9 mouse cellular contexts compared by ENCODE assay signal in the genomic region with DNA sequence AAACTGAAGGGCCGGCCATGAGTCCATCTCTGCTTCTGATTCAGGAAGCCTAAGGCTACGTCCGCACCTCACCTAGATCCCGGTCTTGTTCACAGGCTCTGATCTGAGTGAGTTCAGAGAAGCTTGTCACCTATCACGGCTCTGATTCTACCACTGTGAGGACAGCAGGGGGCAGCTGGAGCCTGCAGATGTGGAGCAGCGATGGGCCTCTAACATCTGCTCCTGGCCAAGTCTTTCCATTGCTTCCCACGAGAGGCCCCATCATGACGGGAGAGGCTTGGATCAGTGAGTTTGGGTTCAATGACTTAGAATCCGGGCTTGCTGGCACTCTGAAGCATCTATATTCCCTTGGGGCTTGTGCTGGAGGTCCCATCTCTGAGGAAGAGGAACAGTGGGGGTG. TPM values are rescaled to one million over a fixed set of nuclear protein-coding genes. Genes with fewer than 3 reads are reported as not detected.
DNase-seq lines count a peak whose midpoint lies in the region; ATAC-seq and TF ChIP-seq lines count a peak whose summit lies in the region.
"Had no signal": no experiment of that assay in that cellular context is flagged by ENCODE, and none has a peak within 500 bp of the region (broad histone marks: within the 10 kb centered on the region; RNA-seq: fewer than 3 reads in every experiment).

No protein-coding gene starts in this region.

- no peak overlapping the region for H3K4me3 ChIP-seq in midbrain, postnatal 0 days (ENCODE audit: low read depth, low read length)
- H3K4me3 ChIP-seq in midbrain, embryonic 13.5 days (replicated peaks) = no peak overlapping the region
- H3K4me3 ChIP-seq in heart, embryonic 15.5 days = no peak overlapping the region
- no peak overlapping the region for H3K4me3 ChIP-seq in limb, embryonic 11.5 days (ENCODE audit: low read depth, low read length)
- no peak overlapping the region for H3K4me3 ChIP-seq in neural tube, embryonic 11.5 days (ENCODE audit: low read depth, low read length)
- H3K4me3 ChIP-seq: neural tube, embryonic 12.5 days had no signal

- ATAC-seq in midbrain, postnatal 0 days (ENCODE audit: low FRiP score) = 0 out of 2 replicates have a peak, but pooled peaks have one; percentile 31
- ATAC-seq in midbrain, embryonic 13.5 days = no peak
- 0 out of 2 replicates have a peak, but pooled peaks have one; percentile 24 for ATAC-seq in common myeloid progenitor, adult 5-6 weeks (replicated peaks; ENCODE audit: low read depth, poor library complexity, severe bottlenecking)
- ATAC-seq in heart, embryonic 15.5 days (replicated peaks; ENCODE audit: insufficient number of reproducible peaks, insufficient read depth, low FRiP score, low read depth) = peak; percentile 51; the same call in 1 of the 2 replicates
- no peak for ATAC-seq in limb, embryonic 11.5 days (ENCODE audit: insufficient number of reproducible peaks, low FRiP score, low TSS enrichment, low read depth)
- no peak for ATAC-seq in neural tube, embryonic 11.5 days (ENCODE audit: insufficient read depth, low FRiP score, low TSS enrichment)

- H3K4me2 ChIP-seq in midbrain, postnatal 0 days (ENCODE audit: low read depth, low read length, poor library complexity, severe bottlenecking) = no peak overlapping the region
- no peak overlapping the region for H3K4me2 ChIP-seq in midbrain, embryonic 13.5 days (replicated peaks)
- H3K4me2 ChIP-seq in heart, embryonic 15.5 days = no peak overlapping the region
- H3K4me2 ChIP-seq in limb, embryonic 11.5 days (ENCODE audit: low read depth, severe bottlenecking) = no peak overlapping the region
- H3K4me2 ChIP-seq in neural tube, embryonic 11.5 days (ENCODE audit: low read depth) = no peak overlapping the region
- H3K4me2 ChIP-seq: neural tube, embryonic 12.5 days had no signal

- 58% methylated on average over 9 of the region's 9 CpGs for WGBS in midbrain, postnatal 0 days
- 70% methylated on average over 9 of the region's 9 CpGs for WGBS in midbrain, embryonic 13.5 days
- 41% methylated on average over 9 of the region's 9 CpGs for WGBS in heart, embryonic 15.5 days
- WGBS in limb, embryonic 11.5 days = 54% methylated on average over 9 of the region's 9 CpGs
- WGBS in neural tube, embryonic 11.5 days = 57% methylated on average over 9 of the region's 9 CpGs

- TF ChIP-seq CTCF in midbrain, postnatal 0 days (IDR thresholded peaks at IDR 0.05) = peak; percentile 64

- peaks cover 7% of the 10 kb centered on the region; the same call in 1 of the 2 replicates for H3K4me1 ChIP-seq in midbrain, postnatal 0 days (ENCODE audit: insufficient read depth, low read length)
- peaks cover 9% of the 10 kb centered on the region for H3K4me1 ChIP-seq in midbrain, embryonic 13.5 days (replicated peaks)
- H3K4me1 ChIP-seq in heart, embryonic 15.5 days (replicated peaks) = peaks cover 29% of the 10 kb centered on the region
- peaks cover 20% of the 10 kb centered on the region for H3K4me1 ChIP-seq in limb, embryonic 11.5 days (ENCODE audit: control insufficient read depth, insufficient read depth, low read length)
- H3K4me1 ChIP-seq in neural tube, embryonic 11.5 days (ENCODE audit: control insufficient read depth, insufficient read depth, low read length) = peaks cover 5% of the 10 kb centered on the region; the same call in 1 of the 2 replicates

- H3K9me3 ChIP-seq in midbrain, postnatal 0 days (ENCODE audit: low read length) = no peaks in the 10 kb centered on the region
- H3K9me3 ChIP-seq in midbrain, embryonic 13.5 days = no peaks in the 10 kb centered on the region
- H3K9me3 ChIP-seq in heart, embryonic 15.5 days (replicated peaks) = no peaks in the 10 kb centered on the region
- no peaks in the 10 kb centered on the region for H3K9me3 ChIP-seq in limb, embryonic 11.5 days (ENCODE audit: control insufficient read depth, low read length)
- no peaks in the 10 kb centered on the region for H3K9me3 ChIP-seq in neural tube, embryonic 11.5 days (ENCODE audit: control insufficient read depth, low read length)
- H3K9me3 ChIP-seq: neural tube, embryonic 12.5 days had no signal

- no peak overlapping the region for H3K9ac ChIP-seq in midbrain, postnatal 0 days (replicated peaks; ENCODE audit: low read length, poor library complexity, severe bottlenecking)
- H3K9ac ChIP-seq in midbrain, embryonic 13.5 days (replicated peaks) = no peak overlapping the region
- no peak overlapping the region for H3K9ac ChIP-seq in heart, embryonic 15.5 days
- H3K9ac ChIP-seq in limb, embryonic 11.5 days (ENCODE audit: low read length) = no peak overlapping the region
- H3K9ac ChIP-seq in neural tube, embryonic 11.5 days (ENCODE audit: low read length) = no peak overlapping the region
- H3K9ac ChIP-seq: neural tube, embryonic 12.5 days had no signal

- no peaks in the 10 kb centered on the region for H3K27me3 ChIP-seq in midbrain, postnatal 0 days (ENCODE audit: insufficient read depth, low read length)
- H3K27me3 ChIP-seq in midbrain, embryonic 13.5 days = no peaks in the 10 kb centered on the region
- H3K27me3 ChIP-seq in heart, embryonic 15.5 days = peaks cover 9% of the 10 kb centered on the region; the same call in 1 of the 2 replicates
- no peaks in the 10 kb centered on the region for H3K27me3 ChIP-seq in limb, embryonic 11.5 days (ENCODE audit: control insufficient read depth, insufficient read depth, low read length)
- no peaks in the 10 kb centered on the region for H3K27me3 ChIP-seq in neural tube, embryonic 11.5 days (ENCODE audit: control insufficient read depth, insufficient read depth, low read length)
- H3K27me3 ChIP-seq: neural tube, embryonic 12.5 days had no signal

- no peak overlapping the region for H3K27ac ChIP-seq in midbrain, postnatal 0 days (ENCODE audit: low read depth, low read length)
- H3K27ac ChIP-seq in midbrain, embryonic 13.5 days = no peak overlapping the region
- H3K27ac ChIP-seq in heart, embryonic 15.5 days = no peak overlapping the region
- no peak overlapping the region; the same call in 1 of the 2 replicates for H3K27ac ChIP-seq in limb, embryonic 11.5 days (replicated peaks; ENCODE audit: low read depth, low read length)
- H3K27ac ChIP-seq in neural tube, embryonic 11.5 days (ENCODE audit: low read depth, low read length) = no peak overlapping the region
- H3K27ac ChIP-seq: neural tube, embryonic 12.5 days had no signal

- DNase-seq in midbrain, postnatal 0 days (ENCODE audit: low spot score) = peak; percentile 58
- DNase-seq in limb, embryonic 11.5 days (ENCODE audit: low spot score) = peak; percentile 61
- peak; percentile 33 for DNase-seq in neural tube, embryonic 11.5 days (ENCODE audit: low spot score)
- DNase-seq in right cerebral cortex, postnatal 36 days (ENCODE audit: low spot score in 2 of 2) = no peak
- DNase-seq in frontal cortex, postnatal 25 days (ENCODE audit: low spot score in 2 of 2) = no peak

- no peaks in the 10 kb centered on the region for H3K36me3 ChIP-seq in midbrain, postnatal 0 days (ENCODE audit: insufficient read depth, low read length)
- H3K36me3 ChIP-seq in midbrain, embryonic 13.5 days = no peaks in the 10 kb centered on the region
- H3K36me3 ChIP-seq in heart, embryonic 15.5 days = no peaks in the 10 kb centered on the region
- no peaks in the 10 kb centered on the region for H3K36me3 ChIP-seq in limb, embryonic 11.5 days (ENCODE audit: control insufficient read depth, insufficient read depth, low read length)
- H3K36me3 ChIP-seq in neural tube, embryonic 11.5 days (ENCODE audit: control insufficient read depth, insufficient read depth, low read length) = no peaks in the 10 kb centered on the region
- H3K36me3 ChIP-seq: neural tube, embryonic 12.5 days had no signal

RNA-seq across cellular contexts. Expression of a gene that starts 33.5 kb away (rescaled TPM):
- total RNA-seq in midbrain, postnatal 0 days (2014; rRNA removed) = 111 and 115 TPM in 2 replicates
- polyA plus RNA-seq in midbrain, postnatal 0 days (2015; fragmentation: Nextera tagmentation; extraction: Ambion mirVana) = 64.5 and 65.2 TPM in 2 replicates
- polyA plus RNA-seq in midbrain, embryonic 13.5 days (2015; fragmentation: Nextera tagmentation; extraction: Ambion mirVana) = 34.2 and 37.3 TPM in 2 replicates
- total RNA-seq in common myeloid progenitor, adult 5-6 weeks (2017) = 27.6 and 44.5 TPM in 2 replicates
- 12.0 and 17.4 TPM in 2 replicates for polyA plus RNA-seq in heart, embryonic 15.5 days (2015; fragmentation: Nextera tagmentation; extraction: Ambion mirVana)
- 15.2 and 17.0 TPM in 2 replicates for polyA plus RNA-seq in limb, embryonic 11.5 days (2014; fragmentation: Nextera tagmentation; extraction: Ambion mirVana)
- polyA plus RNA-seq in neural tube, embryonic 11.5 days (2014; fragmentation: Nextera tagmentation; extraction: Ambion mirVana) = 37.3 and 38.1 TPM in 2 replicates

RNA-seq across cellular contexts. Expression of a gene that starts 44.7 kb away (rescaled TPM):
- total RNA-seq in midbrain, postnatal 0 days (2014; rRNA removed) = 30.7 and 44.8 TPM in 2 replicates
- 38.3 and 41.0 TPM in 2 replicates for polyA plus RNA-seq in midbrain, postnatal 0 days (2015; fragmentation: Nextera tagmentation; extraction: Ambion mirVana)
- 45.5 and 45.7 TPM in 2 replicates for polyA plus RNA-seq in midbrain, embryonic 13.5 days (2015; fragmentation: Nextera tagmentation; extraction: Ambion mirVana)
- total RNA-seq in common myeloid progenitor, adult 5-6 weeks (2017) = 24.4 and 33.7 TPM in 2 replicates
- 18.7 and 27.6 TPM in 2 replicates for polyA plus RNA-seq in heart, embryonic 15.5 days (2015; fragmentation: Nextera tagmentation; extraction: Ambion mirVana)
- polyA plus RNA-seq in limb, embryonic 11.5 days (2014; fragmentation: Nextera tagmentation; extraction: Ambion mirVana) = 52.8 and 60.8 TPM in 2 replicates
- polyA plus RNA-seq in neural tube, embryonic 11.5 days (2014; fragmentation: Nextera tagmentation; extraction: Ambion mirVana) = 57.8 and 59.3 TPM in 2 replicates

Comparison
In these comparisons a context has a peak if more than half of its experiments do, and no peak if none do; other contexts are left out.
1. ATAC-seq: peak in midbrain, postnatal 0 days (single experiment), common myeloid progenitor, adult 5-6 weeks (single experiment) and heart, embryonic 15.5 days (single experiment); none in midbrain, embryonic 13.5 days (single experiment), limb, embryonic 11.5 days (single experiment) and neural tube, embryonic 11.5 days (single experiment).
2. DNase-seq: peak in midbrain, postnatal 0 days (single experiment), limb, embryonic 11.5 days (single experiment) and neural tube, embryonic 11.5 days (single experiment); none in right cerebral cortex, postnatal 36 days (0 of 2) and frontal cortex, postnatal 25 days (0 of 2).